Mouse (Mus musculus) olfactory bulb, adult 2 months (tissue): ENCODE results near the gene Tmem43.

Experiments used
- CTCF ChIP-seq: fragments of 200-500 bp; IDR thresholded peaks from 2 replicates; pipeline ENCODE4 v1.5.1; 2012; ENCODE audit warnings: low read depth, mild to moderate bottlenecking, low read length, moderate library complexity; ENCODE audit not compliant: insufficient read depth
- POLR2A ChIP-seq: fragments of 200-500 bp; IDR thresholded peaks from 2 replicates; pipeline ENCODE4 v1.6.1; 2012; ENCODE audit warnings: mild to moderate bottlenecking, low read depth, low read length, moderate library complexity; ENCODE audit not compliant: insufficient read depth

- TF ChIP-seq CTCF = no peak
- TF ChIP-seq POLR2A = no peak
Measured at GRCm38 (mm10) chr6:91476541-91476940, 3.0 kb downstream of the Tmem43 start.
